Mouse (Mus musculus): ENCODE data around the gene Zfp598. TPM values are rescaled to one million over a fixed set of nuclear protein-coding genes. Genes with fewer than 3 reads are reported as not detected.
A peak's percentile ranks its signal among the peaks of the same experiment; 100 is the strongest.
"Not testable (repeated sequence)": the region's sequence is repeated elsewhere in the genome, so short reads cannot be mapped to it uniquely, and the experiment has no call there.

Zfp598 gene
- total RNA-seq, 2 experiments from 2014 or later, result 40.1 to 43.6 TPM

DNA sequence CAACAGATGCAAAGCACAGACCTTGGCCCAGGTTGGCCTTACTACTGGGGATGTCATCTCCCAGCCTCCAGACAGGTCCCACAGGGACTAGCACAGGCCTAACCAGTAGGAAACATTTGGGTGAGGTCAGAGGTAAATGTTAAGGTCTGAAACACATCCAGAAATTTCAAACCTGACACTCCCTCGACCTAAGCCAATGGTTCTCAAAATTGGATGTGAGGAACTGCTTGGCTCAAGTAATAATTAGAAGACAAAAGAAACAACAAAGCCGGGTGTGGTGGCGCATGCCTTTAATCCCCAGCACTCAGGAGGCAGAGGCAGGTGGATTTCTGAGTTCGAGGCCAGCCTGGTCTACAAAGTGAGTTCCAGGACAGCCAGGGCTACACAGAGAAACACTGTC is 23.1 kb upstream of the Zfp598 start:
- DNase-seq (ENCODE audit: low spot score in 2 of 2), result no peak

DNA sequence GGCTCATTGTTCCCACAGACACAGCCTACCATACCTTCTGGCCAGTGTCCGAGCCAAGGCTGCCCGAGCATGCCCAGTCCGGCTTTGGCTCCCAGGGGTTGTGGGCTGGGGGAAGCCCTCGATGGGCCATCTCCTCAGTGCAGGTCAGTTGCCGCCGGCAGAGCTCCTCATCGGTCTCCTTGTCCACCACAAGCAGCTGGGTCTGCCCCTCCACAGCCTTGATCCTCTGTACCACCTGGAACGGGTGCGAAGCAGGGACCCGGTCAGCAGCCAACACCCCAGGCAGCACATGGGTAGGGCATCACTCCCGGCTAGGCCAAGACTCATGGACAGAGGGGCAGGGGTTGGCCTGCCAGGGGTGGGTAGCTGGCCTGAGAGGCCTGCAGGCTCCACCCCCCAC is 22.0 kb upstream of the Zfp598 start:
- DNase-seq (ENCODE audit: low spot score in 2 of 2), result no peak

DNA sequence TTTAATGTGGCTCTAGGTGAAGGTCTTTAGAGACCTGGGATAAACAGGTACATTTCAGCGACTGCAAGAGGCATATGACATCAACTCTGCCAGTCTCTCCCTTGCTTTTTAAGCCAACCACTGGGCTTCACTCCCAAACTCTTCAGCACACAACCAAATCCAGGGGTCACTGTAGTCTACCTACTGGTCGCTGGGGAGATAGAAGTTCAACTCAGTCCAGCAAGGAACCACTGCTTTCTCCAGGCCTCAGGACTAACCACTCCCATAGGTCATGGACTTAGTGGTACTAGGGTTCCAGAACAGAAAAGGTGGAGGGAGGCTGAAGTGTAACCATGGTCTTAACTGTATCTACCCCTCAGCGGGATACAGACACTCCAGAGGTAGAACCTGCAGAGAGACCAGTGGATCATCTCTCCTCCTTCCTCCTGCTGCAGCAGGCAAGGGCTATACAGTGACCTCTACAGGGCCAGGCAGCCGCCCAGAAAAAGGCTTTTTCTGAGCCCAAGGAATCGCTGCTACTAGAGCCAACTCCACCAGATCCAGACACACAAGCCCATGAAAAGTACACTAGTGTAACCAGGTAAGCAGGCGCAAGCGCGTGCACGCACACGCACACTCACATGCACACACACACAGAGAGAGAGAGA is 20.6 kb upstream of the Zfp598 start:
- DNase-seq (ENCODE audit: low spot score in 2 of 2), result no peak

DNA sequence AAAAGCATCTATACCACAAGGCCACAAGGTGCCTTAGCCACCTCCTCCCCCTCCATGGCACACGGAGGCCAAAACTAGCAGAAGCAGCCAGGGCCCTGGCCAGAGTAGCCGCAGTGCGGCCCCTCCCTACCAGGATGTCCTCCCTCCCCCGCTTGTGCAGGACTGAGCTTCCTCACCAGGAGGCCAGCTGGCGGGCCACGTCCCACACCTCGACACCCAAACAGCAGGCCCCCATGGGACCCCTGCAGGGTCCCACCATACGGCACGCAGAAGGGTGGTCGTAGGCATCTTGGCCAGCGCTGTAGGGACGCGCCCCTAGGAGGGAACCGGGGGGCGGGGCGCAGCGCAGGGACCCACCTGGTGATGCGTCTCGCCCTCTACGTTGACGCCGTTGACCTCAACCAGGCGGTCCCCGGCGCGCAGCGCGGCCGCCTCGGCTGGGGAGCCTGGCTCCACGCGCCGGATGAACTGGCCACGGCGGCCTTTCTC is 19.9 kb upstream of the Zfp598 start:
- DNase-seq (ENCODE audit: low spot score in 2 of 2), result peak; percentile 38 to 44

DNA sequence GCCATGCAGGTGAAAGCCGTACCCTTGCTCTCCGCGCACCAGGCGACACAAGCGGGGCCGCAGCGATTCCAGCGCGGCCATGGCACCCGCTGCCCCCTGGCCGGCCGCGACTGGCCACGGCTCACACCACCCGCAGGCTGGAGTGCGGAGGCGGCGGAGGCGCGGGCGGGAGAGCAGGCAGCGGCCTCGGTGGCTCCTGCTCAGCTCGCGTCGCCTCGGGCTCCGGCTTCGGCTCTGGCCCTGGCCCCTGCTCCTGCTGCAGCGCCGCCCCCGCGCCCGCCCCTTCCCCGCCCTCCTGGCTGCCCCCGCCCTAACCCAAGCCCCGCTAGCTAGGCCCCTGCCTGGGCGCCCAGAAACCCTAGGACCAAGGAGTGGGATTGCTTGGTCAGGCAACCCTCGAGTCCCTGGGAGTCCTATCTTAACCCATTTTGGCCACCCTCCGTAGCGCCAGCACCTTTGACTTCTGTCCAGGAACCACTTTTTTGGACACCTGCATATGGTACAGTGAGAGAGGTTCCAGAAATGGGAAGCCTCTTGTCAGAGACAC is 19.3 kb upstream of the Zfp598 start, which contains the start of gene Slc9a3r2:
Slc9a3r2 (minus strand) TSS at position 258 of the 547 bp plus-strand sequence.
- peak; percentile 44 to 56 for DNase-seq (ENCODE audit: low spot score in 2 of 2)

DNA sequence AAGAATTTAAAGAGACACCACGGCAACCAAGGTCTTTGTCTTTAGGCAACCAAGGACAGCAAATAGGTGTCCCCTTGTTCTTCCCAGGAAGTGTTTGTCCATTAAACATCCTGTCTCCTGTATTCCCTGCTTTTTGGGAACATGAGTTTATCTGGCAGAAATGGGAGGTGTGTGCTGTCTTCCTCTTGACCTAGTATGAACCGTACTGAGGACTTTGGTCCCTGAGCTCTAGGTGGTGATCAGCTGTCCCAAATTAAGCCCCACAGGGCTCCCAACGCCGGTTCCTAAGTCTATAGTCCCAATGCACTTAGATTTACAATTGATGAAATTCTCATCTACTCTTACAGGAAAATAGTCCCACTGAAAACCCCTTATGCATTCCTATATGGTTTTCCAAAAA is 18.7 kb upstream of the Zfp598 start:
- no peak for DNase-seq (ENCODE audit: low spot score in 2 of 2)

DNA sequence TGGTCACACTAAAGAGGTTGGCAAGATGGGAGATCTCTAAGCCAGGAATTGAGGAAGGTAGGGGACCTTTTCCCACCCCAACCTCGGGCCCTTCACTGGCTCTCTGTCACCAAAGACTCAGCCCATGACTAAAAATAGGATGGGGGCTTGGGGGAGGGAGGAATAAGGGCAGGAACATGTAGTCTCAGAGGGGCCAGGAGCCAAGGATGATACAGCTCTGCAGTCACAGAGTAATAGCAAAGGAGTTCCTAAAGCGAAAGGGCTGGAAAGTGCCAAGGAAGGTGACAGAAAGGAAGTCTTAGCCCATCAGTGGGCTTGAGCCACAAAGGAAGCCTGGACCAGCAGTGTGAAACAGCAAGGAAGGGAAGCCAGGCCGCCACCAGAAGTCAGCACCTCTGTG is 17.7 kb upstream of the Zfp598 start:
- no peak for DNase-seq (ENCODE audit: low spot score in 2 of 2)

DNA sequence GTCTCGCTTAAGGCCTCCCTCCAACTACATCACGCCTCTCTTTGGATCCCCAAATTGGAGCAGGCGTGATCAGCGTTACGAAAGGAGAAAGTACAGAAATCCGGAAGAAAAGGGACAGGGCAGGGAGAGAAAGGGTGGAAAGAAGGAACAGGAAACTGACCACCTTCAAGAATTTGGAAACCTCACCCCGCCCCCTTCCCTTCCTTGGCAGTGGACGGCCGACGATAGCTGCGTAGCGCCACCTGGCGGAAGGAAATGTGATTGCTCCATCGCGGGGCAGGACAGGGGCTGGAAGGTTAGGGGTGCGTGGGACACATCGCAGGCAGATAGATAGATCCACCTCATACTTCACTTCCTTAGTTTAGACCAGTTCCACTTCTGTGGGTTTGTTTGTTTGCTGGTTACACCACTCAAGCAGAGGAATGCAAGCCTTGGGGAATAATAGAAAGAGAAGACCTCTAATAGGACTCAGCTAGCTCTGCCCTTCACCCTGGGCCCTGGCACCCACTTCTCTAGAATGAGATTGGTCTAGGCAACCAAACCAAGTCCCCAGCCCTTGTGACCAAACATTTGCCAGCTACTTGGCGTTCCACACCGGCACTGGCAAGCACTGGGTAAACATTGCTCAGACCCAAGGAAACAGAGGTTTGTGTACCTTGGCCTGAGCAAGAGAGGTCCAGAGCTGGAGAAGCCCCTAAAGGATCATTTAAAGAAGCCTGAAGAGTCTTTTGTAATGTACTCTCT is 15.3 kb upstream of the Zfp598 start:
- peak; percentile 69 to 77 for DNase-seq (ENCODE audit: low spot score in 2 of 2)

DNA sequence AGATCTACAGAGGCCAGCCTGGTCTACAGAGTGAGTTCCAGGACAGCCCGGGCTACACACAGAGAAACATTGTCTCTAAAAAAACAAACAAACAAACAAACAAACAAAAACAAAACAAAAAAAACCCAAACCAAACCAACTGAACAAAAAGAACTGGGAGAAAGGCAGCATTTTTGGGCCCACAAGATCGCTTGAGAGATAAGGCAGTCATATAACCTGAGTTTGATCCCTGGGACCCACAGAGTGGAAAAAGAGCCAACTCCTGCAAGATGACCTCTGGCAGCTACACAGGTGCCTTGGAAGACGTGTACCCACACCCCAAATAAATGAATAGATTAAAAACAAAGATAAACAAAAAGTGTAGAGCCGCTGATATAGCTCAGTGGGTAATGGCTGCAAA is 14.5 kb upstream of the Zfp598 start:
- DNase-seq (ENCODE audit: low spot score in 2 of 2), result no peak

DNA sequence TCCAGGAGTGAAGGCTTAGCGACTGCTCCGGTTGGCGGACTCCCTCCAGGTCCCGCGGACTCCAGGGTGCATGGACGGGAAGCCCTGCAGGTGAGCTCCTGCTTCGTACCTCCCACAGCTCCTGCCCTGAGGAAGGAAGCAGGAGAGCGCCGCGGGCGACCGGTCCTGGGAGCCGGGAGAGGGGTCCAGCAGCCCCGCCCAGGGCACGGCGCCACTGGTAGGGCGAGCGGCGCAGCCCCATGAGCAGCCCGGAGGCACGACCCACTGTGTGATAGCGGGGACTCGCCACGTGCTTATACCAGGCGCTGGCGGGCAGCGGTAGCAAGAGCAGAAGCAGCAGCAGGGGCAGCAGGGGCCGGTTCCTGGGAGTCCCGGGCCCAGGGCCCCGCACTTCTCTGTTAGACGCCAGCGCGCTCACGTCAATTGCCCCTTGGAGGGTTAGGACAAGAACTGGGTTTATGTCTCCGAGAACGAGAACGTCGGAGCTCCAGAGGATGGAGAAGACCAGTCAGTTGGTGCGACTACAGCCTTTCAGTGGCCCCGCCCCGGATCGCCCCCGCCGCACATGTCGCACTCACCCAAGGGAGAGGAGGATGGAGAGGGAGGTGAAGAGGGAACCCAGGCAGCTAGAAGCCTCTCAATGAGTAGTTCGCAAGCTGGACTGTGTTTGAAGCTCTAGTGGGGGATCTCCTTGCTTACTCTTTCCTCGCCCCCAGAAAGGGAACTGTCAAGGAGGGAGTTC is 11.3 kb upstream of the Zfp598 start, which contains the start of gene Npw:
Npw (minus strand) TSS at position 441 of the 742 bp plus-strand sequence.
- no peak for DNase-seq (ENCODE audit: low spot score in 2 of 2)

DNA sequence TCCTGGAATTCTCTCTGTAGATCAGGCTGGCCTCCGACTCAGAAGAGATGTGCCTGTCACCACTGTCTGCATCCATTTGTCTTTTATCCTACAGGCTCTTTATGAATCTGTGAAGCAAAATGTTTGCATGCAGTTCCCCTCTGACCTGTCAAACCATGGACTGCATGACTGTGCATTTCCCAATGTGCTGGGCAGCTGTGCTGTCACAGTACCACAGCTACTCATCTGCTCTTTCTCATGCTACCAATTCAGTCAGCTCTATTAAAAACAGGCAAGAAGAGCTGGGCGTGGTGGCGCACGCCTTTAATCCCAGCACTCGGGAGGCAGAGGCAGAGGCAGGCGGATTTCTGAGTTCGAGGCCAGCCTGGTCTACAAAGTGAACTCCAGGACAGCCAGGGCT is 2.5 kb upstream of the Zfp598 start:
- not testable (repeated sequence) for DNase-seq (ENCODE audit: low spot score in 2 of 2)

DNA sequence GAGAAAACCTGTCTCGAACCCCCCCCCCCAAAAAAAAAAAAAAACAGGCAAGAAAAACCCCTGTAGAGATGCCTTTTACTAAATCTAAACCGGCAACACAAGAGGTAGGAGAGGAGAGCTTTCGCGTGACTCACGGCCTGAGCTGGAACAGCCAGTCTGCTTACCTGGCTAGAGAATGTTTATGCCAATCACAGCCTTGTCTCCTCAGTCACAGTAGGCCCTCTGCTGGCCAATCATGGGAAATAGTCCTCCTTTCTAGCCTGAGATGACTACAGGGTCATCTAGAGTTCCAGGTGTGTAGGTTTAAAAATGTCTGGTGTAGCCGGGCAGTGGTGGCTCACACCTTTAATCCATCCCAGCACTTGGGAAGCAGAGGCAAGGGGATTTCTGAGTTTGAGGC is 2.1 kb upstream of the Zfp598 start:
- DNase-seq (ENCODE audit: low spot score in 2 of 2), result peak in 1 of 2 experiments; percentile 59

DNA sequence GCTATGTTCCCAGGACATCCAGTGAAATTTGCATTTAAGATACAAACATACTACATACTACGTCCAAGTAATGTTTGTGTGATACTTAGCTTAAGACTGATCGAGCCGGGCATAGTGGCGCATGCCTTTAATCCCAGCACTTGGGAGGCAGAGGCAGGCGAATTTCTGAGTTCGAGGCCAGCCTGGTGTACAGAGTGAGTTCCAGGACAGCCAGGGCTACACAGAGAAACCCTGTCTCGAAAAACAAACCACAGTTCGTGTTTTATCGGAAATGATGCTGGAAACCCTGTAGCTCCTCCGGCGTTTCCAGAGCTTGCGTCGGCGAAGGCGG is 308 bp upstream of the Zfp598 start:
- DNase-seq (ENCODE audit: low spot score in 2 of 2), result not testable (repeated sequence)

DNA sequence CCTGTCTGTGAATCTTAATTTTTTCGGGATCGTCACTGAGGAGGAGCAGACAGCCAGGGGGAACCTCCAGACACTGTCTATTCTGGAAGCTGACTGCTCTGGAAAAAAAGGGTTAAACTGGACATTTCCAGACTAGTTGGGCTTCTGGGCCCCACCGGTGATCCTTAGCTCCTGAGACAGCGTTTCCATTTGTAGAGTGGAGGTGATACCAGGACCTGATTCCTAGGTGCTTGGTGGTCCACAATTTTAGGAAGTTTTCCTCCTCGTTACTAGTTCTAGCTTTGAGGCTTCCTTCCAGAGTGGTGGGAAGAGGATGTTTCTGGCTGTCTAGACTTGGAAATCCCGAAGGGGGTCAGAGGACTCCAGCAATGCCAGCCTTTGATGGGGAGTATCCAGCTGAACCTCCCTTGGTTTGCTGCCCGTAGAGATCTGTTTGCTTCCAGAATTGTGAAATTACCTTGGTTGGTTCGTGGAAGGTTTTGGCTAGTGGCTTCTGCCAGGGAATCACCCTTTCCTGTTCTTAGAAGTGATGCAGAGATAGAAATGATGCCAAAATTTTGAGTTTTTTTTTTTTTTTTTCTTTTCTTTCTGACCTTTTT is 858 bp downstream of the Zfp598 start:
- DNase-seq (ENCODE audit: low spot score in 2 of 2), result no peak

DNA sequence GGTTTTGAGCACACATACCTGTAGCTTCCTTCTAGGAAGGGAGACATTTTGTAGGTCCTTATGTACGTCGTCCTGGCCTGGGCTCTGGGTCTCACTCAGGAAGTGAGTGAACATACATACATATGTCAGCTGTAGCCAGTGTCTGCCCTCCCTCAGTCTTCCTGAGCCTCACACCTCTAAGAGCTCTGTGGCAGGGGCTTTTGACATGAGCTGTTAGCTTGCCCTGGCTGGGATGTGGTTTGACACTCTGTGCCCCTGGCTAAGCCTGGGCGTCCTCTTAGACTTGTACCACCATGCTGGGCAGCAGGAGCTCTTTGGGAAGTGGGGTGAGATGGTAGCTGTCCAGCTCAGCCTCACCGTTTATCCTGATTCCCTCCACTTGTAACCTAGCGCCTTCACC is 1.9 kb downstream of the Zfp598 start:
- DNase-seq (ENCODE audit: low spot score in 2 of 2), result no peak

DNA sequence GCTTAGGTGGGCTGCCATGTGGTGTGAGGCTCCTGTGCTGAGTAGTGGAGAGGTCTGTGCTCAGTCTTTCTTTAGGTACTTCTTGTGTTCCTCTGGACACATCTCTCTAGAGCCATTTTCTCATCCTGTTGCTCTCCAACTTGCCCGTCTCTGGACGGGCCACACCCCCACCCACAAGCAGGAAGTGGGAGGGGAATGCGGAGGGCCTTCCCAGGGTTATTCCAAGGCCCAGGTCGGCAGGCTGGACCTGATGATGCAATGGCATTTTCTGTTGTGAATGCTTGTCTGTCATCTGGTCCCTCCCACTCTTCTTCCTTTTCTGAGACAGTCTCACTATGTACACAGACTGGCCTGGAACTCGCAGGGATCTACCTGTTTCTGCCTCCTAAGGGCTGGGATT is 2.7 kb downstream of the Zfp598 start:
- DNase-seq (ENCODE audit: low spot score in 2 of 2), result no peak

DNA sequence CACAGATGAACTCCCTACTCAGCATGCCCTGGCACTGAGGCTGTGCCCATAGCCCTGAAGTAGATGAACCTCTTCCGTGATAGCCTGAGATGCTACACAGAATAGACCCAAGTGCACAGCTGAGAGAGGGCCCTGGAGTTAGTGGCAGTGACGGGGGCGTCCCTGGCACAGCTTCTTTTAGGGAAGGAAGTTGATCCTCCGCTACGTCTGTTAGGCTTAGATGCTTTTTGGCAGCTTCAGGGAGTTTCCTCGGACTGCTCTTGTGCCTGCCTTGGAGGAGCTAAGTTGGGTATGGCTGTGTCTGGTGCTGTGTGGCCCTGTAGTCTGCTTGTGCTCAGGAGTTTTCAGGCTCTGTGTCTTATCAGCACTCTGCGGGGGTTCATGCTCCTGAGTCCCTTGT is 4.8 kb downstream of the Zfp598 start:
- no peak for DNase-seq (ENCODE audit: low spot score in 2 of 2)

DNA sequence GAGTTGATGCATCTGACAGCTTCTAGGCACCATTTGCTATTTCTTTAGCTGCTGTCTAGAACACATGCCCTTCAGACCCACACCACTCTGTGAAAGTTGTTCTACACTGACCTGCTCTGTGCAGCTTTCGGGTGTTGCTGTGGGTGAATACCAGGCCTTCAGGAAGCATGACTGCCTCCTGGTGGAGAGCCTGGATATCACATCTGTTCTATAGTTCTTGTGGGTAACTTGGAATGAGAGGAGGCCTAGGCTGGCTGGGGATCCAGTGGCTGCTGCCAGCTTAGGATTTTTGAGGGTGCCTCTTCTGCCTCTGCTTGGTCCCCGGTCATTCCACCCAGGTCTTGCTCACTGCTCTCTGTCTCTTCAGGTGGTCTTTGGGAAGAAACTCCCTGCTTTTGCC is 6.7 kb downstream of the Zfp598 start:
- DNase-seq (ENCODE audit: low spot score in 2 of 2), result peak; percentile 80 to 81

DNA sequence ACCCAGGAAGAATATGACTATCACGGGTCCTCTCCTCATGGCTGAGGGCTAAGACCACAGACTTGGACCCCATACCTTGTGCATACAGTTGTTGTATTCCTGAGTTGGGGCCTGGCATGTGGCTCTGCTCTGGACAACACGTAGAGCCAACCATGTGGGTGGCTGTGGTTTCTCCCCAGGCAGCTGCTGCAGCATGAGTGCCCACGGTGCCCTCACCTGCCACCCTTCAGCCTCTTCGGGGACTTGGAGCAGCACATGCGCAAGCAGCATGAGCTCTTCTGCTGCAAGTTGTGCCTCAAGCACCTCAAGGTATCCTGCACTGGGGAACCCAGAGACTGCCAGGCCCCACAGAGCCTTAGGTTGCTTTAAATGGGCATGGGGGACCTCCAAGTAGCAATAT is 7.4 kb downstream of the Zfp598 start:
- DNase-seq (ENCODE audit: low spot score in 2 of 2), result no peak

DNA sequence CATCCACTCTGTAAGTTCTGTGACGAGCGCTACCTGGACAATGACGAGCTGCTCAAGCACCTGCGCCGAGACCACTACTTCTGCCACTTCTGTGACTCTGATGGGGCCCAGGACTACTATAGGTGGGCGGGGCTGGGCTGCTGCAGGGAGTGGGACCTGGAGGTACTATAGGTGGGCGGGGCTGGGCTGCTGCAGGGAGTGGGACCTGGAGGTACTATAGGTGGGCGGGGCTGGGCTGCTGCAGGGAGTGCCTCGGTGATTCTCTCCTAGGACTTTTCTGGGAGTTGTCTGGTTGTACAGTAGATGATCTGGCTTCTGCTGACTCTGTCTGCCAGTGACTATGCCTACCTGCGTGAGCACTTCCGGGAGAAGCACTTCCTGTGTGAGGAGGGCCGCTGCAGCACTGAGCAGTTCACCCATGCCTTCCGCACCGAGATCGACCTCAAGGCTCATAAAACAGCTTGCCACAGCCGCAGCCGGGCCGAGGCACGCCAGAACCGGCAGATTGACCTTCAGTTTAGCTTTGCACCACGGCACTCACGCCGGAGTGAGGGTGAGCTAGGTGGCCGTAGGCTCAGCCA is 8.1 kb downstream of the Zfp598 start:
- no peak for DNase-seq (ENCODE audit: low spot score in 2 of 2)

DNA sequence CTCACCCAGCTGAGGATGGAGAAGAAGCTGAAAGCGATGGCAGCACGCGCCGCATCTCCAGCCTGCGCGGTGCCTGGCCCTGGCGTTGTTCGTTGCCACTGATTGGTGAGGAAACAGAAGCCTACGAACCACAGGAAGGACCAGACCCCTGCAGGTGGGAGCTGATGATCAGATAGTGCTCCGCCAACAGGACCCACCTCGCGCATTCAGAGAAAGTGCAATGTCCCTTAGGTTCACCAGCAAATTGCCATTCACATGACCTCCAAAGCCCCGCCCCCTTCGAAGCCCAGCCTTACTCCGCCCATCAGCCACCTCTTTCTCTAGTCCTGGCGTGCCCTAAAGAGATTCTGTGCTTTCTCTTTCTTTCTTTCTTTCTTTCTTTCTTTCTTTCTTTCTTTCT is 17.0 kb downstream of the Zfp598 start:
- no peak for DNase-seq (ENCODE audit: low spot score in 2 of 2)
